8 mouse cellular contexts compared by ENCODE assay signal in genomic region chr8:48221724-48222428, GRCm38 (mm10).
A peak's percentile ranks its signal among the peaks of the same experiment; 100 is the strongest.
DNase-seq lines count a peak whose midpoint lies in the region; ATAC-seq and TF ChIP-seq lines count a peak whose summit lies in the region.
"Had no signal": no experiment of that assay in that cellular context is flagged by ENCODE, and none has a peak within 500 bp of the region (broad histone marks: within the 10 kb centered on the region; RNA-seq: fewer than 3 reads in every experiment).

No protein-coding gene starts in this region.

- TF ChIP-seq POLR2A in limb, embryonic 14.5 days (IDR thresholded peaks at IDR 0.05; ENCODE audit: borderline replicate concordance, extremely low read depth, insufficient read depth, insufficient read length): no peak

- intact Hi-C loops in gastrocnemius, postnatal 14 days (cut with DNase I; ENCODE audit: low total_unique reads): loop anchor here (2.0 to 10.0 kb wide), 3 partner anchors 303 to 813 kb away; no protein-coding TSS in a partner anchor
- intact Hi-C loops in left cerebral cortex, postnatal 10 days (cut with DNase I): loop anchor here (2.0 to 10.0 kb wide), 4 partner anchors 153 to 1603 kb away; no protein-coding TSS in a partner anchor

- peak overlapping the region; percentile 77 for H3K4me2 ChIP-seq in heart, embryonic 14.5 days (ENCODE audit: low read length)
- H3K4me2 ChIP-seq in limb, embryonic 14.5 days (replicated peaks; ENCODE audit: low read depth, low read length, severe bottlenecking): peak overlapping the region; percentile 67
- H3K4me2 ChIP-seq in stomach, postnatal 0 days (replicated peaks; ENCODE audit: low read depth): peak overlapping the region; percentile 76

- peak overlapping the region; percentile 69 for H3K9ac ChIP-seq in heart, embryonic 14.5 days (ENCODE audit: low read length)
- H3K9ac ChIP-seq in limb, embryonic 14.5 days (ENCODE audit: low read depth, low read length, severe bottlenecking): peak overlapping the region; percentile 45
- peak overlapping the region; percentile 47 for H3K9ac ChIP-seq in stomach, postnatal 0 days (ENCODE audit: low read length)

- no peaks in the 10 kb centered on the region for H3K27me3 ChIP-seq in heart, embryonic 14.5 days (ENCODE audit: control insufficient read depth, insufficient read depth, low read length)
- H3K27me3 ChIP-seq in limb, embryonic 14.5 days (ENCODE audit: control insufficient read depth, insufficient read depth, low read length): no peaks in the 10 kb centered on the region
- H3K27me3 ChIP-seq in stomach, postnatal 0 days (ENCODE audit: control insufficient read depth, insufficient read depth, low read length): no peaks in the 10 kb centered on the region

- peaks cover 8 to 17% of the 10 kb centered on the region in 2 experiments; a peak in 3 of 4 replicates for H3K4me1 ChIP-seq in heart, embryonic 14.5 days (ENCODE audit: control insufficient read depth in 2 of 2, insufficient read depth in 2 of 2, low read length in 2 of 2)
- peaks cover 28% of the 10 kb centered on the region for H3K4me1 ChIP-seq in limb, embryonic 14.5 days (ENCODE audit: control insufficient read depth, insufficient read depth, low read length)
- H3K4me1 ChIP-seq in stomach, postnatal 0 days (replicated peaks; ENCODE audit: control insufficient read depth, insufficient read depth): no peaks in the 10 kb centered on the region

- H3K4me3 ChIP-seq in heart, embryonic 14.5 days (ENCODE audit: control insufficient read depth in 1 of 2, insufficient read depth in 1 of 2, low read depth in 1 of 2, low read length in 2 of 2): peak overlapping the region; percentile 43 to 47
- H3K4me3 ChIP-seq in limb, embryonic 14.5 days (replicated peaks; ENCODE audit: low read length): peak overlapping the region; percentile 31
- peak overlapping the region; percentile 38 for H3K4me3 ChIP-seq in stomach, postnatal 0 days (ENCODE audit: low read depth, low read length)

- peak; percentile 16; the same call in 1 of the 2 replicates for ATAC-seq in heart, embryonic 14.5 days (ENCODE audit: insufficient number of reproducible peaks, insufficient read depth, low FRiP score, low read depth)
- peak; percentile 48; the same call in 1 of the 2 replicates for ATAC-seq in limb, embryonic 14.5 days (ENCODE audit: low FRiP score, low read depth)
- ATAC-seq in stomach, postnatal 0 days (ENCODE audit: low FRiP score, low TSS enrichment): no peak

- H3K27ac ChIP-seq in heart, embryonic 14.5 days (replicated peaks in 1 of 2; ENCODE audit: control insufficient read depth in 1 of 2, insufficient read depth in 1 of 2, low read depth in 2 of 2, low read length in 2 of 2): no peak overlapping the region
- no peak overlapping the region for H3K27ac ChIP-seq in limb, embryonic 14.5 days (replicated peaks; ENCODE audit: low read depth, low read length)
- H3K27ac ChIP-seq in stomach, postnatal 0 days (replicated peaks): no peak overlapping the region
- H3K27ac ChIP-seq: macrophage had no signal

- no peak for TF ChIP-seq CTCF in stomach, postnatal 0 days (IDR thresholded peaks at IDR 0.05; ENCODE audit: low read depth)

- DNase-seq in right cerebral cortex, adult 18-20 months: peak; percentile 22
- no peak for DNase-seq in right cerebral cortex, postnatal 4 days
- DNase-seq in limb, embryonic 14.5 days (ENCODE audit: low spot score): no peak
- no peak for DNase-seq in stomach, postnatal 0 days (ENCODE audit: low spot score)
- DNase-seq in gastrocnemius, postnatal 14 days: no peak
- no peak for DNase-seq in left cerebral cortex, postnatal 10 days (ENCODE audit: extremely low spot score in 1 of 2, low spot score in 2 of 2)

- WGBS in heart, embryonic 14.5 days: 17% methylated on average over 16 of the region's 16 CpGs
- 13% methylated on average over 16 of the region's 16 CpGs for WGBS in limb, embryonic 14.5 days
- WGBS in stomach, postnatal 0 days: 10% methylated on average over 16 of the region's 16 CpGs

- H3K9me3 ChIP-seq in heart, embryonic 14.5 days (ENCODE audit: control insufficient read depth, low read length): no peaks in the 10 kb centered on the region
- no peaks in the 10 kb centered on the region for H3K9me3 ChIP-seq in limb, embryonic 14.5 days (ENCODE audit: control insufficient read depth, low read length)
- no peaks in the 10 kb centered on the region for H3K9me3 ChIP-seq in stomach, postnatal 0 days (ENCODE audit: control insufficient read depth, low read length)

- no peaks in the 10 kb centered on the region for H3K36me3 ChIP-seq in heart, embryonic 14.5 days (ENCODE audit: control insufficient read depth, insufficient read depth, low read length)
- H3K36me3 ChIP-seq in limb, embryonic 14.5 days (ENCODE audit: control insufficient read depth, insufficient read depth, low read length): no peaks in the 10 kb centered on the region
- H3K36me3 ChIP-seq in stomach, postnatal 0 days (ENCODE audit: control insufficient read depth, insufficient read depth, low read length): no peaks in the 10 kb centered on the region

- no peak for TF ChIP-seq EP300 in stomach, postnatal 0 days (optimal IDR thresholded peaks at IDR 0.05)
